Mouse (Mus musculus): ENCODE data around the gene Zfp618.
A peak's percentile ranks its signal among the peaks of the same experiment; 100 is the strongest.

Zfp618 gene

DNA sequence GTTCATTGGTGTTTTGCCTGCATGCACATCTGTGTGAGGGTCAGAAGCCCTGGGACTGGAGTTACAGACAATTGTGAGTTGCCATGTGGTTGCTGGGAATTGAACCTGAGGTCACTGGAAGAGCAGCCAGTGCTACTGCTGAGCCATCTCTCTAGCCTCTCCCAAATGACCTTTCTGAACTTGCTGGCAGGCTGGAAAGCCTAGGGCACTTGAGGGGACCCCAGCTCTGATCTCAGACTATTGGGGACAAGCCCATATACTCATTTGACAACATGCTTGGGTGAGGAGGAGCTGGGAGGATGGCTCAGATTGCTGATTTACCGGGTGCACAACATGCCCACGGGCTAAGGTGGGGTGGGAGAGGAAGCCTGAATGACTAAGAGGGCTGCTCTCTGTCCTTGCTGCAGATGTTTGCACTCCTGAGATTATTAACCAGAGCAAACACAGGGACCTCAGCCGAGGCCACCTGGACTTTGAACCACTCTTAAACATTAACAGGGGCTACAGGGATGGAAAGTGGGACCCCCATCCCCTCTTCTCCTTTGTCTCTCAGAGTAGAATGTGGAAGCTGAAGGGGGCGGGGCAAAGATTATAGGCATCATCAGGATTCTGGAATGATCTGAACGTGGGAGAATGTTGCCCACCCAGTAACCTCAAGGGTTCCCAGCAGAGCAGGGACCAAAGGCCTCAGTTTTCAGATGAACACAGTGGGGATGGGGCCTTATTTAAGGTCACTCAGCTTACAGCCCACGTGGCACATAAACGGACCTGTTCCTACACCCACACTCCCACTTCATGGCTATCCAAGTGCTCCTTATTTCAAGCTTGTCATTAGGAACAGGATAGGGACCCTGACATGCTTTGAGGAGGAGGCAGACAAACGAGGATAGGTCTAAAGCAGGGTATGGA is 191.6 kb downstream of the Zfp618 start:
- no peak for DNase-seq (ENCODE audit: low spot score)

DNA sequence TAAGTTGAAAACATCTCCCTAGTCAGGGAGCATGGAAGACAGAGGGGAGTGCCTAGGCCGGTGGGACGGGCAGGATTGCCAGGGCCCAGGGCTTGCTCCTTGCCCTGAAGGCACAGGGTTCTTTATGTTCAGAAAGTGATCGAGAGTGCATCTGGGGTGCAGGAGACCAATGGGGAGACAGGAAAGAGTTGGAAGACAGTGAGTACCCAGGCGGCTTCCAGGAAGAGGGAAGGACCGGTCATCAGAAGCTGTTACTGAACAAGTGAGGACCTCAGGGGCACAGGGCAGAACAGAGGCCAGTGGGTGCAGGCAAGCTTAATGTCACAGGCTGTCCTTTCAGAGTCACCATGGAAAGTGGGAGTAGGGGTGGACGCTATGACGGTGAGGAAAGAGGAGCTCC is 192.8 kb downstream of the Zfp618 start:
- no peak for DNase-seq (ENCODE audit: low spot score)

- DNase-seq (ENCODE audit: low spot score), result peak; percentile 86
Observed at GRCm38 (mm10) chr4:63158961-63159592, 193.7 kb downstream of the Zfp618 start.

DNA sequence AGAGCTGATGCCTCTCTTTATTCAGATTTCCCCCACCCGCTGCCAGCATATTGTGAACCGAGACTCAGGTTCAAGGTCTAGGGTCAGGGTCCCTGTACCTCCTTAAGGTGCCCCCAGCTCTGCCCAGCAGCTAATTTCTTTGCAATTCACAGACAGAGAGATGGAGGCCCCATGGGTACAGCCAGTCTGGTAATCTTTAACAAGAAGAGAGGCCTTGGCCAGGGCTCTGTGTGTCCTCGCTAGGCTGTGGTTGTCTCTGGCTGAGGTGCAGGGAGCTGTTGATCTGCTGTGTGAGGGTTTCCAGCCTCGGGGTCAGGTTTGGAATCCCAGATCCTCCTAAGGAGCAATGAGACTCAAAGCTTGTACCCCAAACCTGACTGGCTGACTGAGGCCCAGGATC is 200.3 kb downstream of the Zfp618 start:
- no peak for DNase-seq (ENCODE audit: low spot score)

DNA sequence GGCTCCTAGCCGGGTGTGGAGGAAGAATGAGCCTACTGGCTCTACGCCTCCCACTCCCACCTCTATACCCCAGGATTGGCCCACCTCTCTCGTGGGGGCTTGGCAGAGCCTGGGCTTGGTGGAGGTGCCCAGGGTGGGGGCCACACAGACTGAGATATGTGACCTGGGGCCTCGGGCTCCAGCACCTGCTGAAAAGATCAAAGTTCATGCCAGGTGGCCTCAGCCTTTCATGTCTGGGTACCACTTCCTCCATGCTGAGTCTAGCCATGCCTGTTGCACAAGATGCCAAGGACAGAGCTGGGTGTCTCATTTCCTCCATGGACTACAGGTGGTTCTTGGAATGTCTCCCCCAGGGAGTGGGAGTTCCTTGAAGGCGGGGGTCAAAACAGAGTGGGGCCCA is 200.9 kb downstream of the Zfp618 start:
- no peak for DNase-seq (ENCODE audit: low spot score)

DNA sequence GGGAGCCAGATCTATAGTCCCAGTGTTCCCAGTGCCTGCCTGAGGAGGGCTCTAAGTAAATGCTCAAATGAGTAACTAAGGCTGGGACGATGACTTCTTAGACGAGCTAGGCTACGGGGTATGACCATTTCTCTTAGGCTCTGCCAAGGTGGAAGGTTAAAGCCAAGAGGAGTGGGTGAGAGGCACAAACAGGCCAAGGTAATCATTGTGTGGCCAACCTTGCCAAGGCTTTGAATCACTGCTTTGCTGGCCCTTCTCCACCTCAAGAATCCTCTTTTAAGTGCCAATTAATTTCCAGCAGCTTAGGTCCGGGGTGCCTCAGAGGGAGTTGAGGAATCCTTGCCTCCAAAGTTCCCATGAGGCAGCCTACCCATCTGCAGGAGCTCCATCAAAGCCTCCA is 204.7 kb downstream of the Zfp618 start:
- no peak for DNase-seq (ENCODE audit: low spot score)

DNA sequence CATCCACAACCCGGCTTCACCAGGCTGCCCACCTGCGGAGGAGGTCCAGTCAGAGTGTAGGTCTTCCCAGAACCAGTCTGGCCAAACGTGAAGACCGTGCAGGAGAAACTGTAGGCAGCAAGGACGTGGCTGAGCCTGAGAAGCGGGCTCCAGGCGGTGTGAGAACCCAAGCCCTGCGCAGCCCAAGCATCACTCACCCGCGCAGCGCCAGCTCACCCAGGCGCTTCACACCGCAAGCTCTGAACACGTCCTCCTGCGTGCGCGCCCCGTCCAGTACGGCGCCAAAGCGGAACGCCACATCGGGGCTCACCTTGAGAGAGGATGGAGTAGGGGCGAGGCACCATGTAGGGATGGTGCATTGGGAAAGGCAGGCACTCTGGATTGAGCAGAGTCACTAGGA is 205.7 kb downstream of the Zfp618 start:
- no peak for DNase-seq (ENCODE audit: low spot score)

GRCm38 (mm10) chr4:63171969-63172685 is 206.8 kb downstream of the Zfp618 start, which contains the start of gene Kif12:
Kif12 (minus strand) TSS chr4:63172131.
- DNase-seq (ENCODE audit: low spot score), result no peak

GRCm38 (mm10) chr4:63181556-63181955 is 216.2 kb downstream of the Zfp618 start:
- DNase-seq (ENCODE audit: low spot score), result peak; percentile 73

DNA sequence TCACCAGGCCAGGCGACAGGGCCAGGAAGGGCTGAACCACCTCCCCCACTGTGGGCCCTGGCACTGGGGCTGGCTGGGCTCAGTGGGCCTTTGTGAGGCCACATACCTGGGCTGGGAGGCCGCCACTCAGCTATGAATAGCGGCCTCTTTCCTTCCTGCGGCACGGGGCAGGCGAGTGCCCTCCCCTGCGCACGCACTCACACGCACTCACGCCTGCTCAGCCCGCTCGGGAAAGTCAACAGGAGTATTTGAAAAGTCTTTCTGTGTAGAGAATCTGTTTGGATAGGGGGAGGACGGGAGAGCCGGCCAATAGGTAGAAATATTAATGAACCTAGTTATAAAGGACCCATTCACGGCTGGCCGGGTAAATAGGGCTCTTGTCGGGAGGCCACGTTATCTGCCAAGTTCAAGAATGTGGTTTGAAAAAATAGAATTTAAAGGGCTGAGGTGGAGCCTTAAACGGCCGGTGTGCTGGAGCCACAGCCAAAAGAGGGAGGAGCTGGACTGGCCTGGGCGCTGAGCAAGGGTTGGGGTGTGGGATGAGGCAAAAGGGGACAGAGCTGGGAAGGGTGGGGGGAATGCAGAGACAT is 221.0 kb downstream of the Zfp618 start:
- no peak for DNase-seq (ENCODE audit: low spot score)
